Mouse (Mus musculus): Measurements from ENCODE around the gene Nyap1.
A peak's percentile ranks its signal among the peaks of the same experiment; 100 is the strongest.

The Nyap1 gene

DNA sequence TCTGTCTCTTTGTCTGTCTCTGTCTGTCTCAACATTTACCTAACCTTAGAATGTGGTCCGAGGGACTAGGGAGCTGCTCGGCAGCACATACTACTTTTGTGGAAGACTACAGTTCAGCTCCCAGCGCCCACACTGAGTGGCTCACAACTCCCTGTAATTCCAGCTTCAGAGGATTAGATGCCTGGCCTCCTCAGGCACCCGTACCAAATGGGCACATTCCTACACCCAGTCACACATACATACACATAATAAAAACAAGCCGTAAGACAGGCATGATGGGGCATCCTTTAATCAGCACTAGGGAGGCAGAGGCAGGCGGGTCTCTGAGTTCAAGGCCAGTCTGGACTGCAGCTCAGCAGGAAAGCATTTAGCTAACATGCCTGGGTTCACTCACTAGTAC is 1.4 kb upstream of the Nyap1 start:
- Histone ChIP-seq H3K4me1 (replicated peaks; ENCODE audit: low read depth, low read length) (peaks cover 76% of the 10 kb centered on the region), H3K36me3 (ENCODE audit: insufficient read depth, low read length) (peaks cover 3% of the 10 kb centered on the region), H3K27me3 (ENCODE audit: insufficient read depth, low read length) (peaks cover 3% of the 10 kb centered on the region; the same call in 1 of the 2 replicates), H3K4me3 (replicated peaks; ENCODE audit: low read length) (no peak overlapping the region), H3K9me3 (ENCODE audit: low read length) (no peaks in the 10 kb centered on the region)
- TF ChIP-seq CTCF (conservative IDR thresholded peaks at IDR 0.05; ENCODE audit: low read length) (no peak), NANOG (IDR thresholded peaks at IDR 0.05; ENCODE audit: borderline replicate concordance, low read length) (no peak), POU5F1 (IDR thresholded peaks at IDR 0.05; ENCODE audit: borderline replicate concordance, low read length) (no peak)

DNA sequence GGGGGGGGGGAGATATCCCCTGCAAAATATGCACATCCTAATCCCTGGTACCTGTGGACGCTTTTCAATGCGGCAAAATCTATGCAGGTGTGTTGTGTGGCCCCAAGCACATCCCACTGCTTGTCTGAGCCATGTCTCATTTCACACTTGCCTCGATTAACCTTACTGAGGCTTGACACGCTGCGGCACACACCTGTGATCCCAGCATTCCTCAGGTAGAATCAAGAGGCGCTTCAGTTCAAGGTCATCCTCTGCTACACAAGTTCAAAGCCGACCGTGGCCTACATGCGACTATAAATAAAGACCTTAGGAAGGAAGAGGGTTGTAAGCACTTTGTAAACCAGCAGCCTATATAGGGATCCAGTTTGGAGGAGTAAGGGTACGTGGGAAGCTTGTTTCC is 641 bp upstream of the Nyap1 start:
- Histone ChIP-seq H3K4me1 (replicated peaks; ENCODE audit: low read depth, low read length) (peaks cover 71% of the 10 kb centered on the region), H3K27me3 (ENCODE audit: insufficient read depth, low read length) (peaks cover under 1% of the 10 kb centered on the region; the same call in 1 of the 2 replicates), H3K4me3 (replicated peaks; ENCODE audit: low read length) (peak overlapping the region; percentile 84; the same call in 1 of the 2 replicates), H3K36me3 (ENCODE audit: insufficient read depth, low read length) (peaks cover 6% of the 10 kb centered on the region), H3K9me3 (ENCODE audit: low read length) (no peaks in the 10 kb centered on the region)
- no peak for TF ChIP-seq POU5F1 (IDR thresholded peaks at IDR 0.05; ENCODE audit: borderline replicate concordance, low read length)
- TF ChIP-seq CTCF (conservative IDR thresholded peaks at IDR 0.05; ENCODE audit: low read length): no peak
- no peak for TF ChIP-seq NANOG (IDR thresholded peaks at IDR 0.05; ENCODE audit: borderline replicate concordance, low read length)

DNA sequence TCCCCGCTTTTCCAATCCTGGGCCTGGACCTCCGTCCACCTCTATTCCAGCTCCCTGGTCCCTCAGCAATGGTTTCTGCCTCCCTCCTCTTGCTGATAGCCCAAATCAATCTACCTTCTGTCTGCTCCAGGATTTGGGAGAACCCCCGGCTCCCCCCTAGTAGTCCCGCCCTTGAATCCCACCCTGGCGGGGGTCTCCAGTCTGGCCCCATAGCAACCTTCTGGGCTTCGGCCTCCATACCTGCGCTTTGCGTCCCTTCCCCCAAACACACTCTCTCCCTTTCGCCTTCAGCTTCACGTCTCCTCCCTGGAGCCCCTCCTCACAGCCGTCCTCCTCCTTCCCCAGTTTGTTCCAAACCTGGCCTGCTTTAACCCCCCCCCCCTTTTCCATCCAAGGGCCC is 901 bp downstream of the Nyap1 start:
- Histone ChIP-seq H3K4me3 (replicated peaks; ENCODE audit: low read length) (peak overlapping the region; percentile 84), H3K4me1 (replicated peaks; ENCODE audit: low read depth, low read length) (peaks cover 72% of the 10 kb centered on the region), H3K9me3 (ENCODE audit: low read length) (no peaks in the 10 kb centered on the region), H3K36me3 (ENCODE audit: insufficient read depth, low read length) (peaks cover 13% of the 10 kb centered on the region), H3K27me3 (ENCODE audit: insufficient read depth, low read length) (no peaks in the 10 kb centered on the region)
- TF ChIP-seq POU5F1 (IDR thresholded peaks at IDR 0.05; ENCODE audit: borderline replicate concordance, low read length) (no peak), NANOG (IDR thresholded peaks at IDR 0.05; ENCODE audit: borderline replicate concordance, low read length) (no peak), CTCF (conservative IDR thresholded peaks at IDR 0.05; ENCODE audit: low read length) (no peak)

DNA sequence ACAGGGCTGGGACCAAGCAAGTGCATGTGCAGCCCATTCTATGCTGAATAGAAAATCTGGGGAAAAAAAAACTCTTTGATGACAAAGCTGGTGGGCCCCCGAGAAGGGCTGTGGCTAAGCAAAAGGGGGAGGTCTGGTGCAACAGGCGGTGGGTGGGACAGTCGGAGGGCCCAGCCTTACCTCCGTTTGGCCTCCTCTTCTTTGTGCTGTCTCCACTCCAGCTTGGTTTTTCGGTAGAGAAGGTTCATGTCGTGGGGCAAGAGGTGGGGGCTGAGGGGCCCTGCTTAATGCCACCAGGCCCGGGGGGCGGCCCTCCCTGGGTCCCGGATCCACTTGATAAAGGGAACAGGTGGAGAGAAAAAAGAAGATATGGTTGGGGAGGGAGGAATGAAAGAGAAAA is 1.9 kb downstream of the Nyap1 start:
- TF ChIP-seq NANOG (IDR thresholded peaks at IDR 0.05; ENCODE audit: borderline replicate concordance, low read length): no peak
- TF ChIP-seq CTCF (conservative IDR thresholded peaks at IDR 0.05; ENCODE audit: low read length): no peak
- TF ChIP-seq POU5F1 (IDR thresholded peaks at IDR 0.05; ENCODE audit: borderline replicate concordance, low read length): no peak
- Histone ChIP-seq H3K9me3 (ENCODE audit: low read length) (no peaks in the 10 kb centered on the region), H3K27me3 (ENCODE audit: insufficient read depth, low read length) (no peaks in the 10 kb centered on the region), H3K4me3 (replicated peaks; ENCODE audit: low read length) (no peak overlapping the region), H3K4me1 (replicated peaks; ENCODE audit: low read depth, low read length) (peaks cover 72% of the 10 kb centered on the region), H3K36me3 (ENCODE audit: insufficient read depth, low read length) (peaks cover 22% of the 10 kb centered on the region)

DNA sequence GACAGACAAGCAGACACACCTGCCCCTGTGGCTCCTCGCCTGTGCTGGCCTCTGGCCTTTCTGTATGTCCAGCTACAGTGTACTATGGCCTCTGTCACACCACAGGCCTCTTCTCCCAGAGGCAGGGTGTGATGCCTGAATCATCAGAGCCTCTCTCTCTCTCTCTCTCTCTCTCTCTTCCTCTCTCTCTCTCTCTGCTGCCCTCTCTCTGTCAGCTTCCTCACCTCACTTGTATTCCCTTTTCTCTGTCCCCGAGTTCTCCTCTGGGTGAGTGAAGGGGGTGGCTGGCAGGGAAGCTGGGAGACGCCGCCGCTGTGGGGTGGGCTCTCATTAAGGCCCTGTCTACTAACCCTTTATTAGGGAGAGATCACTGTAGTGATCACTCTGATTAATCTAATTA is 2.9 kb downstream of the Nyap1 start:
- H3K4me3 ChIP-seq (replicated peaks; ENCODE audit: low read length): no peak overlapping the region
- TF ChIP-seq NANOG (IDR thresholded peaks at IDR 0.05; ENCODE audit: borderline replicate concordance, low read length) (no peak), POU5F1 (IDR thresholded peaks at IDR 0.05; ENCODE audit: borderline replicate concordance, low read length) (no peak), CTCF (conservative IDR thresholded peaks at IDR 0.05; ENCODE audit: low read length) (no peak)
- peaks cover 77% of the 10 kb centered on the region for H3K4me1 ChIP-seq (replicated peaks; ENCODE audit: low read depth, low read length)
- no peaks in the 10 kb centered on the region for H3K27me3 ChIP-seq (ENCODE audit: insufficient read depth, low read length)
- peaks cover 25% of the 10 kb centered on the region for H3K36me3 ChIP-seq (ENCODE audit: insufficient read depth, low read length)
- no peaks in the 10 kb centered on the region for H3K9me3 ChIP-seq (ENCODE audit: low read length)

DNA sequence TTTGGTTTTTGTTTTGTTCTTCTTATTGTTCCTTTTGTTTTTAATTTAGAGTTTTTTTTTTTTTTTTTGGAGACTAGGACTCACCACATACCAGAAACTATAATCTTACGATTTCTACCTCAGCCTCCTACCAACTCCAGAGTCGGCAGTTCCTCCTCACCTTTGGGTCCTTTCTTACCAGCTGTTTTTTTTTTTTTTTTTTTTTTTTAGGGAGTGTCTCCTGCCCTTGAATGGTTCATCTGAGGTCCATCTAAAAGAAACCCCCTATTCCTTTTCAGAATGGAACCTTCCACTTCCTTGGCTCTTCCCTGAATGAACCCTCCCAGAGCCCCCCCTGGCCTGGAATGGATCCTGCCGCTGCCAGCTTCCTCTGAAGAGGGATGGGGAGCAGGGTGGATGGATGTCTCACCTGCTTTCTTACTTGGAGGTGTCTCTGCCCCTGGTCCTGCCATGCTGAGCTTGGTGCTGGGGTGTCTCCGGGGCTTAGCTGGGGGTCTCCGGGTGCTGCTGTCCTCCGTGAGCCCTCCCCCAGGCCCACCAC is 3.9 kb downstream of the Nyap1 start:
- no peak overlapping the region for H3K4me3 ChIP-seq (replicated peaks; ENCODE audit: low read length)
- TF ChIP-seq POU5F1 (IDR thresholded peaks at IDR 0.05; ENCODE audit: borderline replicate concordance, low read length): no peak
- no peak for TF ChIP-seq NANOG (IDR thresholded peaks at IDR 0.05; ENCODE audit: borderline replicate concordance, low read length)

DNA sequence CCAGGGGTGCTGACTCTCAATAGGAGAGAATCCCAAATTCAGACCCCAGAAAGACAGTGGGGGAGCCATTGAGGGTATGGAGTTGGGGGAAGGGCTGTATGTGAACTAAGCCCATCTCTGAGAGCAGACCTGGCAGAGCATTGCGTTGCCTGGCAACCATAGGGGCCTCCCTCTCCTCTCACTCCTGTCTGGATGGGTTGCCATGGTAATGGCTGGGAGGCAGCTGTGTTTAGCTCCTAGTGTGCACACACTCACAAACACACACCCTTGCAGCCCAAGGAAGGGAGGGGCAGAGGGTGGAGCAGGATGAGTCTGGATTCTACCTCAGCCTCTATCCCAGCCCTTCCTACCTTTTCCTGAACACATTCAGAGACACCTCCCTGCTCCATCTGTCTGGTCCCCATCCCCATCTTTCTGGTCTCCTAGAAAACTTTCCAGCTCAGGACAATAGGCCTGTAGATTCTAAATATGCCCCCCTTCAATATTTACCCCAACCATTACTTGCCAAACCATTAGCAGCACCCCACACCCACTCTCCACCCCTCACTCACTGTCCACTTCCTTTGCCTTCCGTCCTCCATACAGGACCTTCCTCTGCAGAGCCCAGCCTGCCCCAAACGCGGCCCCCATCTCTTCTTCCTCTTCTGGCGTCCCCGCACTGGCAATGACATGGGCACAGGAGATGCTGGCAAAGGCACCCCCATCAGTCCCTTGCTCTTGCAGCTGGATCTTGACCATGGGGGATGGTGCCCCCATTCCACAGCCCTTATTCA is 6.9 kb downstream of the Nyap1 start:
- H3K9me3 ChIP-seq (ENCODE audit: low read length): no peaks in the 10 kb centered on the region
- peaks cover 15% of the 10 kb centered on the region for H3K27me3 ChIP-seq (ENCODE audit: insufficient read depth, low read length)
- H3K36me3 ChIP-seq (ENCODE audit: insufficient read depth, low read length): peaks cover 34% of the 10 kb centered on the region
- H3K4me1 ChIP-seq (replicated peaks; ENCODE audit: low read depth, low read length): peaks cover 76% of the 10 kb centered on the region
- no peak for TF ChIP-seq CTCF (conservative IDR thresholded peaks at IDR 0.05; ENCODE audit: low read length)
- no peak for TF ChIP-seq NANOG (IDR thresholded peaks at IDR 0.05; ENCODE audit: borderline replicate concordance, low read length)
- no peak for TF ChIP-seq POU5F1 (IDR thresholded peaks at IDR 0.05; ENCODE audit: borderline replicate concordance, low read length)
- H3K4me3 ChIP-seq (replicated peaks; ENCODE audit: low read length): 0 out of 2 replicates have a peak overlapping the region, but pooled peaks have one; percentile 46

More for the DNA sequence above, 3.9 kb downstream of the Nyap1 start:
- peaks cover under 1% of the 10 kb centered on the region; the same call in 1 of the 2 replicates for H3K27me3 ChIP-seq (ENCODE audit: insufficient read depth, low read length)
- peaks cover 31% of the 10 kb centered on the region for H3K36me3 ChIP-seq (ENCODE audit: insufficient read depth, low read length)
- H3K9me3 ChIP-seq (ENCODE audit: low read length): no peaks in the 10 kb centered on the region
- peaks cover 76% of the 10 kb centered on the region for H3K4me1 ChIP-seq (replicated peaks; ENCODE audit: low read depth, low read length)

DNA sequence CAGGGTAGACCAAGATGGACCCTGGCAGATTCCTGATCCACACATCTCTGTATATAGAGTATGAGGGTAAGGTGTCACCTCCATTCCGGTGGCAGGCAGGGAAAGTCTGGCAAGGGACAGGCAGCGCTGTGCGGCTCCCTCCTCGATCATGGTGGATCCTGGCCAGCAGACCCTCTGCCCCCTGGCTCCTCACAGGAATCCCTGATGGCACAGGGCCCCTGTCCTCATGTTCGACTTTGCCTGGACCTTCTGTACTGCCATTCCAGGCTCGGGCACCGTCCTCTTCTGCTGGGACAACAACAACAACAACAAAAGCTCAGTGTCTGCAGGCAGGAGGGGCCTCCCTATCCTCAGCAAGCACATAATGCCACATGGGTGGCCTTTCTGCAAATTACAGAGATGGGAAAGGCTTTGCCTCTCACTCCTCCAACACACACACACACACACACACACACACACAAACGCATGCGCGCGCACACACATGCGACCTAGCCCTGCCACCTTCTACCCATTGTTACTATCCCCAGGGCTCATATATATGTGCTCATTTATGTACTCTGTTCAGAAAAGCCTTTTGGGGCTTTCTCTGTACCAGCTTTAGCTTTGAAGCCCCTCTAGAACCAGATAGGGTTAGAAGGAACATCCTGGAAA is 7.6 kb downstream of the Nyap1 start:
- Histone ChIP-seq H3K4me3 (replicated peaks; ENCODE audit: low read length) (no peak overlapping the region), H3K36me3 (ENCODE audit: insufficient read depth, low read length) (peaks cover 34% of the 10 kb centered on the region), H3K4me1 (replicated peaks; ENCODE audit: low read depth, low read length) (peaks cover 69% of the 10 kb centered on the region), H3K9me3 (ENCODE audit: low read length) (no peaks in the 10 kb centered on the region), H3K27me3 (ENCODE audit: insufficient read depth, low read length) (peaks cover 15% of the 10 kb centered on the region)
- TF ChIP-seq POU5F1 (IDR thresholded peaks at IDR 0.05; ENCODE audit: borderline replicate concordance, low read length) (no peak), NANOG (IDR thresholded peaks at IDR 0.05; ENCODE audit: borderline replicate concordance, low read length) (no peak), CTCF (conservative IDR thresholded peaks at IDR 0.05; ENCODE audit: low read length) (no peak)
